Mouse (Mus musculus) olfactory bulb, adult 2 months (tissue): ENCODE results near the gene Ssu72.

ENCODE experiments used
- CTCF ChIP-seq: fragments of 200-500 bp; IDR thresholded peaks from 2 replicates; pipeline ENCODE4 v1.5.1; 2012; ENCODE audit warnings: low read depth, mild to moderate bottlenecking, low read length, moderate library complexity; ENCODE audit not compliant: insufficient read depth
- POLR2A ChIP-seq: fragments of 200-500 bp; IDR thresholded peaks from 2 replicates; pipeline ENCODE4 v1.6.1; 2012; ENCODE audit warnings: mild to moderate bottlenecking, low read depth, low read length, moderate library complexity; ENCODE audit not compliant: insufficient read depth

- TF ChIP-seq CTCF: no peak
- 0 out of 2 replicates have a peak, but pooled peaks have one; percentile 15 for TF ChIP-seq POLR2A
These were observed 72.2 kb downstream of the Ssu72 start for GRCm38 (mm10) chr4:155776704-155777335.
